Mouse (Mus musculus) splenic B cell, adult 2 months (primary cell): ENCODE data around the gene Gars.
A peak's percentile ranks its signal among the peaks of the same experiment; 100 is the strongest.

Source experiments
- DNase-seq: peaks from one replicate; pipeline ENCODE4 v3.0.0-alpha.2; 2011; ENCODE audit warnings: low read depth, low spot score
- H3K27me3 ChIP-seq: 2 replicates; pipeline ENCODE4 v1.6.1; 2012; ENCODE audit warnings: mild to moderate bottlenecking, low read length, moderate library complexity, mixed read lengths; ENCODE audit not compliant: control insufficient read depth, poor library complexity, insufficient read depth, severe bottlenecking
- H3K36me3 ChIP-seq: 2 replicates; pipeline ENCODE4 v1.6.1; 2012; ENCODE audit warnings: mild to moderate bottlenecking, low read length, moderate library complexity, mixed read lengths; ENCODE audit not compliant: control insufficient read depth, poor library complexity, insufficient read depth, severe bottlenecking

The Gars gene

DNA sequence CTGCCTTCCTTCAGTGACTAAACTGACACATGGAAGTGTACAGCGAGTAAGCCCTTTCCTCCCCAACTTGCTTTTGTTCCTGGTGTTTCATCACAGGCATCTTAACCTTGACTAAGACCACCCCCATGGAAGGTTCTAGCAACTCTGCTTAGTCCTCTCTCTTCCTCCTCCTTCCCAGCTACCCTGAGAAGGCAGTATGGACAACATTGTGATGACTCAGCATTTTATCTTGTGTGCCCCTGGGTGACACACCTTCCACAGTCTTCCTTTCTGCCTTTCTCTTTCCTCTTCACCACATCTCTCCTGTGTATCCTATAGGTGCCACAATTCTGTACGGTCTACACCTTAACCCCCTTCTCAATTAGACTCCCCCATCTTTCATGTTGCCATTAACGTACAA is 23.6 kb upstream of the Gars start:
- Histone ChIP-seq H3K36me3 (no peaks in the 10 kb centered on the region), H3K27me3 (no peaks in the 10 kb centered on the region)
- no peak for DNase-seq

DNA sequence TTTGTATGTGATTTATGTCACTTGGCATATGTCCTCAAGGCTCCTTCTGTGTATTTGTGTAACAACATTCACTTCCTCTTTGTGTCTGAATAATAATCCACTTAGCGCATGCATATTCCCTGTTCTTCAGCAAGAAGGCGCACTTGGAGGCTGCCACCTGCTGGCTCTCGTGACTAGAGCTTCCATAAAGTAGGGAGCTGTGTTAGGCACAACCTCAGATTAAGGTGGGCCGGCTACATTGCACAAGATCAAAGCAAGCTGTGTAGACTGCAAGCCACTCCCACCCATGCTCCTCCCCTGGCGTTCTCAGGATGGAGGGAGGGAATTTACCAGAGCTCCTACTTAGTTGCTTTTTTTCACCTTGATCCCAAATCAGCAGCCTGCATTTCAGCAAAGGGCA is 21.6 kb upstream of the Gars start:
- Histone ChIP-seq H3K27me3 (no peaks in the 10 kb centered on the region), H3K36me3 (no peaks in the 10 kb centered on the region)
- peak; percentile 69 for DNase-seq

- H3K27me3 ChIP-seq = no peaks in the 10 kb centered on the region
- no peaks in the 10 kb centered on the region for H3K36me3 ChIP-seq
- DNase-seq = peak; percentile 76
Measured at GRCm38 (mm10) chr6:55016710-55017583, 20.9 kb upstream of the Gars start.

GRCm38 (mm10) chr6:55018417-55018816 is 19.4 kb upstream of the Gars start:
- no peak for DNase-seq
- no peaks in the 10 kb centered on the region for H3K27me3 ChIP-seq
- H3K36me3 ChIP-seq = no peaks in the 10 kb centered on the region

- no peak for DNase-seq
- H3K27me3 ChIP-seq = no peaks in the 10 kb centered on the region
- no peaks in the 10 kb centered on the region for H3K36me3 ChIP-seq
Measured at GRCm38 (mm10) chr6:55021806-55022205, 16.0 kb upstream of the Gars start.

DNA sequence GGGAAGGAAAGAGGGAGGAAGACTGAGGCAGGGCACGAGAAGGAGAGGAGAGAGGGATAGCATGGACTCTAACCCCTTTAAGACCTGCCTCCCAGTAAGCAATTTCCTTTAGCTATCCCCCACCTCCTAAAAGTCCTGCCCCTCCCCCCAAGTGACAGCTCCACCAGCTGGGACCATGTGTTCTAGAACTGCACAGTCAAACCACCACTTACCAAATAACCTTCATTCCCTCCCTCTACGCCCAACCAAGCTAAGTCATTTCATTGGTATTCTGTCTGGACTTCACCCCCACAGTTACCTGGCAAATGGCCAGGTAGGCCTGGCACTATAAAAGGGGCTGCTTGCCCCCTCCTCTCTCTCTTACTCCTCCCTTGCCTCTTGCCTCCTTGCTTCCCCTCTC is 10.2 kb upstream of the Gars start:
- H3K27me3 ChIP-seq = no peaks in the 10 kb centered on the region

GRCm38 (mm10) chr6:55036731-55037130 is 1.1 kb upstream of the Gars start:
- no peak for DNase-seq
- no peaks in the 10 kb centered on the region for H3K36me3 ChIP-seq
- no peaks in the 10 kb centered on the region for H3K27me3 ChIP-seq

More for the DNA sequence above, 10.2 kb upstream of the Gars start:
- H3K36me3 ChIP-seq = no peaks in the 10 kb centered on the region
- no peak for DNase-seq

GRCm38 (mm10) chr6:55038671-55039445 is 1.1 kb downstream of the Gars start:
- Histone ChIP-seq H3K36me3 (no peaks in the 10 kb centered on the region), H3K27me3 (no peaks in the 10 kb centered on the region)
- no peak for DNase-seq

GRCm38 (mm10) chr6:55039446-55039783 is 1.6 kb downstream of the Gars start:
- H3K27me3 ChIP-seq = no peaks in the 10 kb centered on the region
- no peaks in the 10 kb centered on the region for H3K36me3 ChIP-seq
- DNase-seq = no peak

- Histone ChIP-seq H3K27me3 (no peaks in the 10 kb centered on the region), H3K36me3 (no peaks in the 10 kb centered on the region)
- DNase-seq = no peak
Measured at GRCm38 (mm10) chr6:55040031-55040430, 2.2 kb downstream of the Gars start.

DNA sequence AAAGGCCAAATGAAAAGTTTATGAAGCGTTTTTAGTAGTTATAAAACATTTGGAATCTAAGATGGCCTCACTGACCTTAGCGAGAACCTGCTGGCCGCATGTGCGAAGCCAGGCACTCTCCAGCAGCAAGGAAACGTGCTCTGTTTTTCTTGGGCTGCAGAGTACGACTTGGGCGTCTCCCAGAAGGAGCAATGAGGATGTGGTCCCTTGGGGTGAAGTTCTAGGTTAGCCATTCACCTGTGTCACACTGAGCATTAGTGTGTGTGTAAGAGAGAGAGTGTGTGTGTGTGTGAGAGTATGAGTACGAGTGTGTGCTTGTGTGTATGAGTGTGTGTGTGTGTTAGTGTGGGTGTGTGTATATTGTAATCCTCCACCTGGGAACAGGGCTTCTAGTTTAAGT is 5.4 kb downstream of the Gars start:
- Histone ChIP-seq H3K27me3 (no peaks in the 10 kb centered on the region), H3K36me3 (no peaks in the 10 kb centered on the region; the same call in 1 of the 2 replicates)
- DNase-seq = no peak

- no peak for DNase-seq
- Histone ChIP-seq H3K36me3 (peaks cover 4% of the 10 kb centered on the region; the same call in 1 of the 2 replicates), H3K27me3 (no peaks in the 10 kb centered on the region)
Measured at GRCm38 (mm10) chr6:55044542-55044941, 6.7 kb downstream of the Gars start.

GRCm38 (mm10) chr6:55045326-55045725 is 7.5 kb downstream of the Gars start:
- H3K27me3 ChIP-seq = no peaks in the 10 kb centered on the region
- DNase-seq = peak; percentile 54

GRCm38 (mm10) chr6:55049186-55049585 is 11.4 kb downstream of the Gars start:
- DNase-seq = no peak
- Histone ChIP-seq H3K27me3 (no peaks in the 10 kb centered on the region), H3K36me3 (peaks cover 4% of the 10 kb centered on the region)

More at GRCm38 (mm10) chr6:55045326-55045725, 7.5 kb downstream of the Gars start:
- H3K36me3 ChIP-seq = peaks cover 4% of the 10 kb centered on the region; the same call in 1 of the 2 replicates

GRCm38 (mm10) chr6:55054491-55054890 is 16.7 kb downstream of the Gars start:
- H3K36me3 ChIP-seq = no peaks in the 10 kb centered on the region; the same call in 1 of the 2 replicates
- DNase-seq = no peak
- no peaks in the 10 kb centered on the region; the same call in 1 of the 2 replicates for H3K27me3 ChIP-seq
